Mouse (Mus musculus) cerebellum, postnatal 36 days (tissue): Measurements from ENCODE around the gene Pard6a.

Experiments
- DNase-seq, 2 experiments: peaks; one replicate each; pipeline ENCODE4 v3.0.0; 2021 to 2022; ENCODE audit warnings: mixed read lengths in 2 of 2

Pard6a gene

GRCm38 (mm10) chr8:105702001-105702401 is 1.1 kb downstream of the Pard6a start:
- DNase-seq = peak; percentile 41 to 43

DNA sequence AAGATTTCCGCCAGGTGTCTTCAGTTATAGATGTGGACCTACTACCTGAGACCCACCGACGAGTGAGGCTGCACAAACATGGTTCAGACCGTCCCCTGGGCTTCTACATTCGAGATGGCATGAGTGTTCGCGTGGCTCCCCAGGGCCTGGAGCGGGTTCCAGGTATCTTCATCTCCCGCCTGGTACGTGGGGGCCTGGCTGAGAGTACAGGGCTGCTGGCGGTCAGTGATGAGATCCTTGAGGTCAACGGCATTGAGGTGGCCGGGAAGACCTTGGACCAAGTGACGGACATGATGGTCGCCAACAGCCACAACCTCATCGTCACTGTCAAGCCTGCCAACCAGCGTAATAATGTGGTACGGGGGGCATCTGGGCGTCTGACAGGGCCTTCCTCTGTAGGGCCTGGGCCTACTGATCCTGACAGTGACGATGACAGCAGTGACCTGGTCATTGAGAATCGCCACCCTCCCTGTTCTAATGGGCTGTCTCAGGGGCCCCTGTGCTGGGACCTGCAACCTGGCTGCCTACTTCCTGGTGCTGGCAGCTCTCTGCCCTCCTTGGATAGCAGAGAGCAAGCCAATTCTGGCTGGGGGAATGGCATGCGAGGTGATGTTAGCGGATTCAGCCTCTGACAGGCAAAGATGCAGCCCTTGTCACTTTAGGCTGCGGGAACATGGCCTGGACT is 1.9 kb downstream of the Pard6a start:
- DNase-seq = peak; percentile 43 to 53

DNA sequence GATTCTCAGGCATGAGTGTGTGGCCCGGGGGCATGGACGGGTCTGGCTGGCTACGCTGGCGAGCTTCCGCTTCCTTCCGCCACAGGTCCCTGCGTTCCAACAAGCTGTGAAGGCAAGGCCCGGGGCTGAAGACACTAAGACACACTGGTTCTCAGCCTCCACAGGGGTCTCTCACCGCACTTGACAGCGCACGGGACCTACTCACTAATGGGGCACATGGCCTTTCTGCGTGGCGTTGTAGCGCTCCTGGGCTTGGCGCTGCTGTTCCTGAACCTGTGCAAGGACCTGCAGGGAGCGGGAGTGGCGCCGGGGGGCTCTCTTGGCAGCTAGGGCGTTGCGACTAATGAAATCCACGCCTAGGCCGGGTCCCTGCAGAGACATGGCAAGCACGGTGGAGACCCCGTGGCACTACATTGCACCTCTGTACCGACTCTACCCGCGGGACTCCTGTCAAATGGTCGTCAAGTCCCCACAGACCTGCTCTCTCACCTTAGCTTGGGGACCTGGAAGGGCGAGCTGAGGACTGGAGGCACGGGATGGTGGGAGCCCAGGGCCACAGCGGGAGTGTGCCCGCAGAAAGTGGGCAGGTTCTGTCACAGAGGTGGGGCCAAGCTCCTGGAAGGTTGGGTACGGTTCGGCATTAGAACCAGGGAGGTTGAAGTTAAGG is 3.3 kb downstream of the Pard6a start:
- DNase-seq = peak; percentile 49 to 50

DNA sequence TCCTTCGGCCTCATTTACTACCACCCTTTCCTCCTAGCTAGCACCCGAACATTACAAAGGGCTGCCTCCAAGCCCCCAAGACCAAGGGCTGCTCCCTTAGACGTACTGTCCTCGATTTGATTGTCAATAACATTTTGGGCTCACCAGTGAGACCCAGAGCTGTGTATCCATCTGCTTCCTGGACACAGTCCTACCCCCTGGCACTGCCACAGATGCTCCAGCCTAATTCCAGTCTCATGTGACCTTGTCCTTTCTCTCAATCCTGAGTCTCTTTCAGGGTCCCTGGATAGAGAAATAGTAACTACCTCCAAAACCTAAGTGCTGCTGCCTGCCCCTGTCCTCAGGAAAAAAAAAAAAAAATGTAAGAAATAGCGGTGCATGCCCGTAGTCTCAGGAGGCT is 4.0 kb downstream of the Pard6a start:
- peak; percentile 85 to 87 for DNase-seq

DNA sequence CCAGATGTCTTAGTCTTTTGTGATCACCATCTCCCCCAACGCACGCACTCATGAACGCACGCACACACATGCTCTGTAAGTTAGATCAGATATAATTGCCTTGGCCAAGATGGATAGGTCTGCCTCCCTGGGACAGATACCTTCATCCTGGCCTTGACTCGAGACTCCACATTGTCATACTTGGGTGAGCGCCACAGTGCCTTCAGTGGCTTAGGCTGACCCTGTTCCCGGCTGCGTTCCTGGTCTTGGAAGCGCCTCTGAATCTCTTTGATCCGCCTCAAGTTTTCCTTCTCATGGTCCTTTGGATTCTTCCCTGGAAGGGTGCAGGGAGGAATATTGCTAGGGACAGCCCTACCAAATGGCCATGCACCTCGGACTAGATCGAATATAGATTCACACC is 5.5 kb downstream of the Pard6a start:
- DNase-seq = no peak

GRCm38 (mm10) chr8:105707498-105708403 is 6.8 kb downstream of the Pard6a start, which contains the start of the genes 4933405L10Rik and Enkd1:
TSS of gene 4933405L10Rik (plus strand) at chr8:105707655.
TSS of gene Enkd1 (minus strand) at chr8:105708210.
- peak; percentile 79 to 82 for DNase-seq

DNA sequence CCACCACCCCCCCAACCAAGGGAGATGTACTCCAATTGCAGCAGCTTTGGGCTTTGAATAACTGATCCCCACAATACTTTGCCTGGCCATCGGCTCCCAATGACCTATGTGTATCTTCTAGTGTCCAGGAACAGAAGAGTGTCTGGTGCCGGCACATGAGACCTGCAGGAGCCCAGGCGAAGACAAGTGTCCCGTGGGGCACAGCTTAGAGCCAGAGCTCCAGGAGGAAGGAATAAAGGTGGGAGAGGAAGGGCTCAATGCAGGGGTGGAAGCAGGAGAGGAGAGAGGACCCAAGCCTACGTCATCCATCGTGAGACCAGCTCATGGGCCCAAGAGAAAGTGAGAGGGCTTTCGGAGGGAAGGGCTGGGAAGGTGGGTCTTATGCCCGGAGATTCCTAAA is 7.7 kb downstream of the Pard6a start:
- no peak for DNase-seq

DNA sequence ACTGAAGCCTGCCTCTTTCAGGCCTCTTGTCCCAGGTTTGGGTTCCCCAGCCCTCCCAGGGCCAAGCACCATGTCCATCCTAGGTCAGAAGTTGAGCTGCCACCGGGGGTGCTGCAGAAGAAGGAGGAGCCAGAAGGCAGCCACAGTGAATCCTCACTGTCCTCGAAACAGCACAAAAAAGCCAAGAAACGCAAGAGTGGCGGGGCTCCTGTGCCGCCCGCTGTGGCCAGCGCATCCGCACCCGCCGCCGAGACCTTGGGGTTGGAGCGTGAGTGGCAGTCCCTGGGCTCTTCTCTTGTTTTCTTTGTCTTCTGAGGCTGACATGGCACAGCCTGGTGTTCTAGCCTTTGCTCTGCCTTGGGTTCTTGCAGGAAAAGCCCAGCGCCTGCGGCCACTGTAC is 8.4 kb downstream of the Pard6a start:
- no peak for DNase-seq

- no peak for DNase-seq
These were observed 11.3 kb downstream of the Pard6a start for GRCm38 (mm10) chr8:105712286-105712685.

DNA sequence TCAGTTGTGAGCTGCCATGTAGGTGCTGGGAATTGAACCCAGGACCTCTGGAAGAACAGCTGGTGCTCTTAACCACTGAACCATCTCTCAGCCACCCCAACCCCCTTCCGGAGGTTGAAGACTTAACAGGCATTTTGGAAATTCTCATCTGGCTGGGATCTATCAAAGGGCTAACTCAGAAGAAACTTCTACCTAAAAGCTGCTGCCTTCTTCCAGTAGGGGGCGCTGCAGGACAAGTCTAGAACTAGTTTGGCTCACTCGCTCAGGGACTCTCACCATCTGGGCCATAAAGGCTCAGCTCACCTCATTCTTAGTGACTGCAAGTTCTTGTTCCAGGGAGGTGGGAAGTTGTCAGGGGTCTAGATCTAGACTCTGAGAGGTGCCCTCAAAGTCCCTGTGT is 13.2 kb downstream of the Pard6a start:
- DNase-seq = peak; percentile 89 to 95

DNA sequence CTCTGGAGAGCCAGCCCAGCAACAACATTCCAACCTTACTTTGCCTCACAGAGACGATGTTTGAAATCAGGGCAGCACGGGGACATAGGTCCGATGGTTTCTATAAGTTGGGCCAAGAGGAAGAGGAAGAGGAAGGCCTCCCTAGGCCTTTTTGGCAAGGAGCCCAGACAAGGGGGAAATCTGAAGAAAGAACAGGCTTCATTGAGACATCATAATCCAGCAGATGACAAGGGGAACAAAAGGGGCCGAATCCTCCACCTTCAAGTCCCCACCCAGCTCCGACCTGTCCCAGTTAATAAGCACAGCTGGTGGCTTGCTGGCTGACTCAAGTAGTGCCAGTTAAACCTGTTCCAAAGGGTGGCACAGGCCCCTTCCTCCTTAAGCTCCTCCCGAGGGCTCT is 14.1 kb downstream of the Pard6a start:
- no peak for DNase-seq

GRCm38 (mm10) chr8:105716302-105716945 is 15.5 kb downstream of the Pard6a start:
- no peak for DNase-seq

DNA sequence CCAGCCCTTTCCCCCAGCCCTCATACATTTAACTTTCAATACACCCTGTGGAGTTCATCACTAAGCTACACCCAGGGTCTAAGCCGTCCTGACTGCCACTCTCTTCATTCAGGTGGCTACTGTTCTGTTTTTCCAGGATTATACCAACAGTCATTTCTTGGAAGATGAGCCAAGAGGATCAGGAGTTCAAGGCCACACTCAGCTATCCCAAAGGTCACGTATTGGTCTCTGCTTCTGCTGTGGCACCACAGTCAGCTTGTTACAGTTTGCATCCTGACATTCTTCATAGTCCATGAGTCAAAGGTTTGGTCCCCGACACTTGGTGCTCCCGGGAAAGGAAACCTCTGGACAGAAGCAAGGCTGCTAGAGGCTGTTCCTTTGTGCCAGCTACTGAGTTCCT is 18.7 kb downstream of the Pard6a start:
- no peak for DNase-seq

DNA sequence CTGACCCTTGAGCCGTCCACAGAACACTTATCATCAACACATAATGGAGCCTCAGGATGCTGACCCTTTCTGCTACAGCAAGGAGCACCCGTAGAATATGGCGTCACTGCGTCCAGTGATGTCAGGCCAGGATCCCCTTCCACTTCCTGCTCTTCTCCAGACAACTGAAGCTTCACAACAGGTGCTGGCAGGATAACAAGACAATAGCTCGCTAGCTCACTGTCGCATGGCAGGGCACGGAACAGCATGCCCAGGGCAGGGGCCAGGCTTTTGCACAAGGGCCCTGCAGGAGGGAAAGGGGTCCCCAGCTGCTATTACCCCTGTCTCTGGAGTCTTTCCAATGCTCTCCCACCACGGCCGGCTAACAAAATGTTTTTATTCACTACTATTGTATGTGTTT is 21.9 kb downstream of the Pard6a start:
- peak in 1 of 2 experiments; percentile 13 for DNase-seq

DNA sequence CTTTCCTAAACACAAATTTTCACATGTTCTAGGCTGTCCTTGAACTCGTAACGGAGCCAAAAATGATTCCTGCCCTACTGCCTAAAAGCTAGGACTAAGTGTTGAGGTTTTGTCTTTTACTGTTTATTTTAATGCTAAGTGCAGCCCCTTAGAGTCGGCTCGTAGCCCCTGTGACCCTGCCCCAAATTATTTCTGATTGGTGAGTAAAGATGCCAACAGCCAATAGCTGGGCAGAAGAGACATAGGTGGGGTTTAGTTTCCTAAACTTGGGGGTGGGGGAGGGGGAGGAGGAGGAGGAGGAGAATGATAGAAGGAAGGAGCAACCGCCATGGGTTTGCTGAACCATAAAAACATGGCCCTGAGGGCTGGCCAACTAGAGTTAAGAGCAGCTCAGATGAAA is 24.8 kb downstream of the Pard6a start:
- DNase-seq = no peak

DNA sequence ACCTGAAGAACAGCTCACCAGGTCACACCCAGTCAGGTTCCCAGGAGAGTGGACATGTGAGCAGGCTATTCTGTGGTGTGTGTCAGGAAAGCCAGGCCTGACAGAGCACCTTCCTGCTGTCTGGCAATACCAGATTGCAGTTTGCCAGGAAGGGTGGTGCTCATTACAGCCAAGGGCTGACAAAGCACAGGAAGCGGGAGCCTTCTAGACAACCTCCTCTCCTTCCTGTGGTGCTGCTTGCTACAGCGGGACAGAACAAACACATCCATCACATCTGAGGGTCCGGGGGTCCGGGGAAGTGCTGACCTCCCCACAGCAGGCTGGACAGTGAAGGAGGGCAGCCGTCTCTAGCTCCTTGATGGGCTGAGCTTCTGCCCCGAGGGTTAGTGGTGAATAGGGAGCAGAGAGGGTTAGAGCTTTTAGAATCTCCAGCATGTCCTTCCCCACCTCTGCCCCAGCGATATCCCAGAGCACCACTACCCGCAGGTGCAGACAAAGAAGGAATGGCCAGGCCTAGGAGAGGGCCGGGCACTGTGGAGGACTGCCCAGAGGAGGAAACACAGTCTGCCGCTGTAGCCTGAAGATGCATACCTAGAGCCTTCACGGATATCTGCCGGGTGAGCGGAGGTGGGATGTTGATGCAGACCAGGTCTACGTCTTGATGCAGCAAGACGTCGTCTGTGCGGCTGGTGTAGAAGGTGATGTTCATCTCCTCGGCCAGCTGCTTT is 26.6 kb downstream of the Pard6a start:
- DNase-seq = no peak

DNA sequence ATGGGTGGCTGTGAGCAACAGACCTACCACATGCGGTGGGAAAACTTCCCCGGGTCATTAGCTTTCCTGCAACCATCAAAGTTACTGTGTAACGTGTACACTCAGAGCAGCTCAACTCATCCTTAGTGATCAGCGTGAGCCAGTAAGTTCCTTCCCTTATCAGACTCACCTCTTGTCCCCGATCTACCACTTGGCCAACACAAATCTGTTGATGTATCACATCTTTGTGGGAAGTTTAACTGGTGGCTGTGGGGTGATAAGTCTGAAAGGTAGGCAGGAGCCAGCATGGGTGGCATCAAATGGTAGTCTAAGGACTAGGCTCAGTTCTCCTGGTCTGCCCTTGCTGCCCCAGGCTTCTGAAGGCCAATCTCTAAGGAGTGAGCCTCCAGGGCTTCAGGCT is 31.2 kb downstream of the Pard6a start:
- no peak for DNase-seq

GRCm38 (mm10) chr8:105739216-105739615 is 38.3 kb downstream of the Pard6a start:
- no peak for DNase-seq

GRCm38 (mm10) chr8:105743301-105743700 is 42.4 kb downstream of the Pard6a start:
- no peak for DNase-seq

DNA sequence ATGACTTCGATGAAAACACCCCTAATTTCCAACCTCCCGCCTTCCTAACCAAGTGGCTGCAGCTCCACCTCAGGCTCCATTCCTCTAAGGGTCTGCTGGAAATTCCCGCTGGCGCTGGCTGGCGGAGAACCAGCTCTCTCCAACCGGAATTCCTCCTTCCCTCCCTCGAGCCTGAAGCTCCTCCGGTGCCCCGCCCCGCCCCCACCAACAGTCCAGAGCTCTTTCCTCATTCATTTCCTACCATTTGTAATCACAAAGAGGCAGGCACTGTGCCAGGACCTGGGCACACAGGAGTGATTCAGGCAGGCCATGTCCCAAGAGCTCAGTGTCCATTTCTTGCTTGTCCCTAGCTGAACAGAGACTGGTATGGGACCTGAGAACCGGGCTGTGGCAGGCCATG is 49.7 kb downstream of the Pard6a start:
- DNase-seq = peak; percentile 60 to 69
